Mouse (Mus musculus) limb, embryonic 12.5 days (tissue): Measurements from ENCODE around the gene Rtkn2. TPM values are rescaled to one million over a fixed set of nuclear protein-coding genes. Genes with fewer than 3 reads are reported as not detected.
A peak's percentile ranks its signal among the peaks of the same experiment; 100 is the strongest.

Source experiments
- ATAC-seq: fragments of 200-750 bp; cut with Nextera tagmentation; 2 replicates; pipeline ENCODE4 v1.8.0; 2017; ENCODE audit warnings: low read depth, moderate TSS enrichment; ENCODE audit not compliant: insufficient number of reproducible peaks, insufficient read depth, low FRiP score, low TSS enrichment
- H3K27ac ChIP-seq: fragments of 300-500 bp; sonication (generic); 2 replicates; pipeline ENCODE4 v1.5.1; 2016; ENCODE audit warnings: mild to moderate bottlenecking, moderate library complexity
- H3K27me3 ChIP-seq: fragments of 300-500 bp; sonication (generic); 2 replicates; pipeline ENCODE4 v1.6.1; 2016; ENCODE audit warnings: mild to moderate bottlenecking, moderate library complexity
- H3K36me3 ChIP-seq: fragments of 300-500 bp; sonication (generic); 2 replicates; pipeline ENCODE4 v1.6.1; 2016; ENCODE audit warnings: mild to moderate bottlenecking, moderate library complexity
- H3K4me1 ChIP-seq: fragments of 300-500 bp; sonication (generic); replicated peaks from 2 replicates; pipeline ENCODE4 v1.6.1; 2016
- H3K4me2 ChIP-seq: fragments of 300-500 bp; sonication (generic); 2 replicates; pipeline ENCODE4 v1.6.1; 2016; ENCODE audit warnings: mild to moderate bottlenecking, moderate library complexity
- H3K4me3 ChIP-seq: fragments of 300-500 bp; sonication (generic); replicated peaks from 2 replicates; pipeline ENCODE4 v1.5.1; 2016; ENCODE audit warnings: mild to moderate bottlenecking
- H3K9ac ChIP-seq: fragments of 300-500 bp; sonication (generic); replicated peaks from 2 replicates; pipeline ENCODE4 v1.6.1; 2016; ENCODE audit warnings: mild to moderate bottlenecking, moderate library complexity
- H3K9me3 ChIP-seq: fragments of 300-500 bp; sonication (generic); 2 replicates; pipeline ENCODE4 v1.6.1; 2016; ENCODE audit warnings: mild to moderate bottlenecking, moderate library complexity
- WGBS: fragments of 180-500 bp; shearing (Covaris S2); methylation state at CpG from one replicate; pipeline ENCODE4 v1.1.7; 2016; 5-methylcytosine and 5-hydroxymethylcytosine counted together
- polyA plus RNA-seq: library from polyadenylated mRNA; unstranded; fragments of >200 nt; fragmentation: Nextera tagmentation; extraction: Ambion mirVana; gene quantifications from 2 replicates; pipeline ENCODE4 v1.2.1, GENCODE M21; 2016

Rtkn2 gene
- polyA plus RNA-seq, 1 experiment from 2014 or later, result 14.6 TPM

DNA sequence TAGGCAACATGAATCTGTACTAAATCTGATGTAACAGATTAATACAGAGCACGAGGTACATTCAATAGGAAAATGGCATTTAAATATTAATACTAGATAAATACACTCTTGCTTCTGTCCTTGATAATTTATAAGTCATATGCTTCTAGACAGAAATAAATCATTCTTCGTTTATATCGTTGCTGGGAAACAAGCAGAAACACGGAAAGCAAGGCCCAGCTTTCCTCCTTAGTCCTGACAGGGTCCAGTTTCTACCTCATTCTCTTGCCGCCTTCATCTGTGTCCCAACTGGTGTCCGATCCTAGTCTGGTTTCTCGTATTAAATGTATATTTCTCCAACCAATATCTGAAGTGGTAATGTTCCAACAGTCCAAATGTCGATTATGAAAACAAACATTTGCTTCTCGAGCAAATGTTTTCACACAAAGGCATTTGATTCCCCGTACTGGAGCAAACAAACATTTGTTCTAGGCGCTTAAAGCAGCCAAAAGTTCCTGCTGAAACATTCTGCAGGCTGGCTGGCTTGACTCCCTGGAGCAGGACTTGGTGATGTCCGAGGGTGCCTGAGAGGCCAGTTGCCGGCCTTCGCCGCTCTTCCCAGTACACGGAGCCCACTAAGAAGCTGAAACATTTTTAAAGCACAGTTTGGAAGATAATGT is 81.3 kb downstream of the Rtkn2 start:
- H3K9ac ChIP-seq, result no peak overlapping the region
- no peak overlapping the region for H3K4me3 ChIP-seq
- H3K27me3 ChIP-seq, result no peaks in the 10 kb centered on the region
- H3K36me3 ChIP-seq, result no peaks in the 10 kb centered on the region
- no peaks in the 10 kb centered on the region for H3K9me3 ChIP-seq
- WGBS, result 66% methylated on average over 16 of the region's 16 CpGs
- H3K4me2 ChIP-seq, result no peak overlapping the region
- ATAC-seq, result no peak
- H3K27ac ChIP-seq, result peak overlapping the region; percentile 24; the same call in 1 of the 2 replicates
- peaks cover 5% of the 10 kb centered on the region; the same call in 1 of the 2 replicates for H3K4me1 ChIP-seq

DNA sequence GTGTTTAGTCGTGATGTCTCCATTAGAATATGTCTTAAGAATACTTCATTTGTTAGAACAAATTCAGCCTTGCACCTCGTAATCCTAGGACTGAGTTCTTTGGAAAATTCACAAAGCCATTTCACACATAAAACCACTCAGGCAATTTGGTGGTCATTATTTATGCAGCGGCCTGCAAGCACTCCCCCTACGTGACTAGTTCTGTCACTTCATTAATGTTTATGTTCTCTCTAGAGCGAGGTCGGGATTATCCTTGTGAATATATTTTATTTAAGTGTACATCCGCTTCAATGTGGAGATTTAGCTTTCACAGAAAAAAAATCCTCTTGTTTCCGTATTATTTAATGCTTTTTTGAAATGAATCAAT is 81.9 kb downstream of the Rtkn2 start:
- WGBS, result 42% methylated on average over 8 of the region's 8 CpGs
- no peak overlapping the region for H3K4me3 ChIP-seq
- H3K4me1 ChIP-seq, result peaks cover 5% of the 10 kb centered on the region; the same call in 1 of the 2 replicates
- H3K27ac ChIP-seq, result peak overlapping the region; percentile 24; the same call in 1 of the 2 replicates
- H3K36me3 ChIP-seq, result no peaks in the 10 kb centered on the region
- H3K9ac ChIP-seq, result no peak overlapping the region
- no peak overlapping the region for H3K4me2 ChIP-seq
- no peaks in the 10 kb centered on the region for H3K27me3 ChIP-seq
- no peaks in the 10 kb centered on the region for H3K9me3 ChIP-seq
- no peak for ATAC-seq

DNA sequence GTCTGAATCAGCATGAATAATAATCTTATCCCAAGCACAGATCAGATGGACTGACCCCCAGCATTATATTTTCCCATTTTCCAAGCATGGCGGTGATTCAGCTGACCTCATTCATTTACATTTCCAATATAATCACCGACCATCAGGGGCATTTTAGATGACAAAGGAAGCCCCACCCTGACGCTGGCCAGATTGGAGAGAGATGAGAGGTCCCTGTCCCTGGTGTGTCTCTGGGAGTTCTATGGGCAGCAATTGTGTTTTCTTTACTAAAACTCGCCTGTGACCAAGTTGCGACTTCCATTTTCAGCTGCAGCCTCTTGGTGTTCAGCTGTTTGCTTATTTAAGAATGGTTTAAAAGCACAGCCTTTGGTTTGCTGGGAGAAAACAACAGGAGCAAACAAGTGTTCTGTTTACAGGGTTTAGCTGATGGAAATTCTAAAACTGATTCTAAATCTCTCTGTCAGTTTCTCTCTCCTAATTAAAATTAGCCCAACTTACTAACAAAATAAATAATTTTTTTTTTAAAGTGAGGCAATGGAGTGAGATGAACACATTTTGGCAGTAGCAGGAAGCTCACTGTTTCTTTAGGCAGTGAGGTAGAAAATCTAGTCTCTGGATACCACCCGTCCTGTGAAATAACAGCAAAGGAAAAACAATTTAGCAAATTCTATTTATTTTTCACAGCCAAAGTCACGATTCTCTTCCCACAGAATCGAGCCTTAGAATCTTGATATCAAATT is 84.6 kb downstream of the Rtkn2 start:
- ATAC-seq, result no peak
- no peaks in the 10 kb centered on the region for H3K27me3 ChIP-seq
- no peak overlapping the region for H3K9ac ChIP-seq
- no peak overlapping the region for H3K4me2 ChIP-seq
- no peak overlapping the region for H3K27ac ChIP-seq
- WGBS, result 70% methylated on average over 8 of the region's 8 CpGs
- no peaks in the 10 kb centered on the region for H3K36me3 ChIP-seq
- no peak overlapping the region for H3K4me3 ChIP-seq
- no peaks in the 10 kb centered on the region for H3K9me3 ChIP-seq
- H3K4me1 ChIP-seq, result peaks cover 5% of the 10 kb centered on the region; the same call in 1 of the 2 replicates

DNA sequence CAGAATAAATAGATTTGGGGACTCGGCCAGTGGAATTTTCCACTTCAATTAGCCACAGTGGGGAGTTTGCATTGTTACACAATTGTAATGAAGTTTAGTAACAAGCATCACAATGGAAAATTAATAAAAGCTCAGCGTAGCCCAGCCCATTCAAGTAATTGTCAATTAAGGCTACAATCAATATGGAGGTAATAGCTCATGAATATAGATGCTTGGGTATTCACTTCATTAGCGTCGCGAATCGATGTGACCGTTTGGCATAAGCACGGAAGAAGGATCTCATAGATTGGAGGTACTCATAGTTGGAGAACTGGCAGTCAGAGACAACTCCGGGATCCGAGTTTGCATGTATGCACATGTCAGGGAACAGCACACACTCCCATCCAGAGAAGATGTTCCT is 85.2 kb downstream of the Rtkn2 start:
- Histone ChIP-seq H3K4me1 (peaks cover 5% of the 10 kb centered on the region; the same call in 1 of the 2 replicates), H3K9me3 (no peaks in the 10 kb centered on the region), H3K4me3 (no peak overlapping the region), H3K36me3 (no peaks in the 10 kb centered on the region), H3K4me2 (no peak overlapping the region), H3K27ac (no peak overlapping the region), H3K27me3 (no peaks in the 10 kb centered on the region), H3K9ac (no peak overlapping the region)
- ATAC-seq, result no peak
- WGBS, result 89% methylated on average over 10 of the region's 10 CpGs

DNA sequence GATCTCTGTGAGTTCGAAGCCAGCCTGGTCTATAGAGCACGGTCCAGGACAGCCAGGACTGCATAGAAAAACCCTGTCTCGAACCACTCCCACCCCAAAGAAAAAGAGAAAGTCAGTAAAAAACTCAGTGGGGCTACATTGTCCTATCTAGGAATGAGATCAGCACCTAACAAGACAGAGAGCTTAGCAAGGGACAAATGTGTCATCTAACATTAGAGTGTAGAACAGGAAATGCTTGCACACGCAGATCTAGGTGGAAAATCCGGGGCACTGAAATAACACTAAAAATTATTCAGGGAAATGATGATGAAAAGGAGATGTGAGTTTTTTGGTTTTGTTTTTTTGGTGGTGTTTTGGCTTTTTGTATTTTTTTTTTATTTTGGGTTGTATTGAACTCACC is 86.8 kb downstream of the Rtkn2 start:
- Histone ChIP-seq H3K4me1 (peaks cover 2% of the 10 kb centered on the region; the same call in 1 of the 2 replicates), H3K36me3 (no peaks in the 10 kb centered on the region), H3K4me2 (no peak overlapping the region), H3K27ac (no peak overlapping the region), H3K4me3 (no peak overlapping the region), H3K9me3 (no peaks in the 10 kb centered on the region), H3K27me3 (no peaks in the 10 kb centered on the region), H3K9ac (no peak overlapping the region)
- WGBS, result 86% methylated on average over 5 of the region's 5 CpGs
- no peak for ATAC-seq

DNA sequence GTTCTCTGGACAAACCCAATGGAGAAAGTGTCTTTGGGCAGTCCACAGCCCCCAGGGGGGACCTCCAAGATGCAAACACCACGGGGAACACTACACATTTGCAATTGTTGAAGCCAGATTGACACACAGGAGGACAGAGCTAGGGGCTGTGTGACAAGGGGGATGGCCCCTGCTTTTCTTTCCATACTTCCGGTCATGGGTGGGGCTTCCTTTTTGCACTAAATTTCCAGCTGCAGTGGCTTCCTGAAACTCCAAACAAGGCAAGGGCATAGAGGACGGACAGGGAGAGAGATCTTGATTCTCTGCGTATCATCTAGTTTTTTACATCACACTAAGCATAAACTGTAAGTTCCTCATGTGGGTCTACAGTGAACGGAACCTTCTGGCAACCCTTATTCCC is 88.6 kb downstream of the Rtkn2 start:
- Histone ChIP-seq H3K9me3 (no peaks in the 10 kb centered on the region), H3K27ac (no peak overlapping the region), H3K9ac (no peak overlapping the region), H3K27me3 (no peaks in the 10 kb centered on the region), H3K36me3 (no peaks in the 10 kb centered on the region), H3K4me3 (no peak overlapping the region), H3K4me1 (no peaks in the 10 kb centered on the region), H3K4me2 (no peak overlapping the region)
- ATAC-seq, result no peak
- WGBS, result 86% methylated on average over 5 of the region's 5 CpGs

DNA sequence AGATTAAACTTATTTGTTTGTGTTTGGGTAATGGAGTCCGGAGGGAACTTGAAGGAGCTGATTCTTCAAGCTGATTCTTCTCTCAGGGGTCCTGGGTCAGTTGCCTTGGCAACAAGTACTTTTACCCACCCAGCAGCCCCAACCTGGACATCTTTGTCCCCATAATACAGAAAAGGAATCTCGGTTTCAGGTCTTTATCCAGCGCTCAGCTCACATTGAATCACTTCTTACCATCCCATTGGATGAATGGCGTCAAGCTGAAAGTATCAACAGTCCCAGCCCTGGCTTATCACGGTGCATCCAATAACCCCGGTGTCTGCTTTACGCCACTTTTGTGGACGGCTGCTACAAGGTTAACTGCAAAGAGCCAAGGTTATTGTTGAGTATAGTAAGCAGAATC is 89.1 kb downstream of the Rtkn2 start:
- no peak for ATAC-seq
- no peak overlapping the region for H3K9ac ChIP-seq
- 91% methylated on average over 8 of the region's 8 CpGs for WGBS
- H3K4me1 ChIP-seq, result no peaks in the 10 kb centered on the region
- no peaks in the 10 kb centered on the region for H3K27me3 ChIP-seq
- no peak overlapping the region for H3K4me3 ChIP-seq
- H3K27ac ChIP-seq, result no peak overlapping the region
- H3K36me3 ChIP-seq, result no peaks in the 10 kb centered on the region
- no peak overlapping the region for H3K4me2 ChIP-seq
- no peaks in the 10 kb centered on the region for H3K9me3 ChIP-seq

DNA sequence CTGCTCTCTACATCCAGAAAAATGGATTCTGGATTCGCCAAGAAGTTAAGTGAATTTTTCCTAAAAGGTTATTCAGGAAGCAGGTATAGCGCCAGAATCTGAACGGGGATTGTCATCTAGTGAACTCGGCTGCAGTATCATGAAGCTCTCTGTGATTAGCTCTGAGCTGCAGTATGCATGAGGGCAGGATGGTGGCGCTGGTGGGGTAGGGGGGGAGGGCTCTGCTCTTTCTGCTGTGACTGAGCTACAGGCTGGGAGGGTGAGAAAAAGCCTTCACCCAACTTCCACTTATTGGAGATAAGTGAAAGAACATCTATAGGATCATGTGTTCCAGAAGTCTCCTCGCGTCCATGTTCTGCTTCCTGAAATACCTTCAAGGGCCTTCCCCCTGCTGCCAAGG is 91.7 kb downstream of the Rtkn2 start:
- WGBS, result 83% methylated on average over 7 of the region's 7 CpGs
- Histone ChIP-seq H3K4me2 (no peak overlapping the region), H3K27me3 (no peaks in the 10 kb centered on the region), H3K4me1 (no peaks in the 10 kb centered on the region), H3K4me3 (no peak overlapping the region), H3K27ac (no peak overlapping the region), H3K9ac (no peak overlapping the region), H3K9me3 (no peaks in the 10 kb centered on the region), H3K36me3 (no peaks in the 10 kb centered on the region)
- no peak for ATAC-seq

DNA sequence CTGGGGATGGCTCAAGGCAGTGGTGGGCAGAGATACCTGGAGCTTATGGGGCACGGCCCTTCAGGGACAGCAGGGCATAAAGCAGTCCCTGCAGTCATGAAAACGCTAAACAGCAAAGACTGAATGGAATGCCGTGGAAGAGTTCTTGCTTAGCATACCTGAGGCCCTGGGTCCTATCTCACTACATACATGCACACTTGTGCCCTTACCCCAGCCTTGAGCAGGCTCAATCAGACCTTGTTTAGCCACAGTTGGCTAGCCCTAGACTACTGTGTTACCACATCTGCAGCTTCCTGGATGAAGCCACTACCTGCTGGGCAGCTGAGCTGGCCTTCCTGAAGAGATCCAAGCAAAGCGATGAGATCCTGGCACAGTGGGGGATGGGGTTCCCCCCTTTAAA is 93.3 kb downstream of the Rtkn2 start:
- H3K27ac ChIP-seq, result no peak overlapping the region
- H3K9ac ChIP-seq, result no peak overlapping the region
- H3K9me3 ChIP-seq, result no peaks in the 10 kb centered on the region; the same call in 1 of the 2 replicates
- H3K4me3 ChIP-seq, result no peak overlapping the region
- H3K36me3 ChIP-seq, result no peaks in the 10 kb centered on the region
- no peaks in the 10 kb centered on the region for H3K27me3 ChIP-seq
- H3K4me2 ChIP-seq, result no peak overlapping the region
- ATAC-seq, result no peak
- WGBS, result 91% methylated on average over 4 of the region's 4 CpGs
- 0 out of 2 replicates have a peak, but pooled peaks cover 3% of the 10 kb centered on the region for H3K4me1 ChIP-seq

DNA sequence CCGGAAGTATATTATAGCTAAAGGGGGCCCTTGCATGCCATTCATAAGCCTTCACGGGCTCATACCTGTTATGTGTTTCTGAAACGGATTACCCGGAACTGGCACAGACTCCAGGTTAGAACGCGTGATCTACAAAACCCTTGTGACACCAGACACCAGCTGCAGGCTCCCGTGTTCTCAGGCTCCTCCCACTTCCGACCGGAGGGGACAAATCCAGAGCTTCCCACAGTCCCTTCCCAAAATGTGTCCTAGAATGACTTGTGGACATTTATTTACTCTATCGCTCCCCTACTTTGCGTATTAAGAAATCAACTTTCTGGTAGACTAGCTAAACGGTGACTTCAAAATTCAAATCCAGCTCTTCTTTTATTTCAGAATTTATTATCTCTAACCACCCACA is 94.9 kb downstream of the Rtkn2 start:
- no peaks in the 10 kb centered on the region for H3K27me3 ChIP-seq
- H3K36me3 ChIP-seq, result no peaks in the 10 kb centered on the region
- no peaks in the 10 kb centered on the region; the same call in 1 of the 2 replicates for H3K9me3 ChIP-seq
- H3K9ac ChIP-seq, result no peak overlapping the region
- no peak overlapping the region for H3K4me2 ChIP-seq
- H3K4me1 ChIP-seq, result 0 out of 2 replicates have a peak, but pooled peaks cover 3% of the 10 kb centered on the region
- no peak for ATAC-seq
- H3K4me3 ChIP-seq, result no peak overlapping the region
- WGBS, result 89% methylated on average over 12 of the region's 12 CpGs
- H3K27ac ChIP-seq, result no peak overlapping the region

DNA sequence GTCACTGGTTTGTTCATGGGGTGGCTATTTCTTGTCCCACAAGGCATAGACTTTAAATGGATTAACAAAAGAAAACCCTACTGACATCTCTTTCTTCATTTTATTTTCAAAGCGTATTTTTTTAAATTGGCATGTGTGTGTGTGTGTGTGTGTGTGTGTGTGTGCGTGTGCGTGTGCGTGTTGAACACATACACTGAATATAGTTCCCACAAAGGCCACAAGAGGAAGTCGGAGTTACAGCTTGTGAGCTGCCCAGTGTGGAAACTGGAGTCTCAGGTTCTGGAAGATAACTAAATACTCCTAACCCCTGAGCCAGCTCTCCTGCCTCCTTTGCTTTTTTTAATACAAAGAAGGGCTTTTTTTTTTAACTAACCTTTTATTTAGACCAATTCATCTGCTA is 95.8 kb downstream of the Rtkn2 start:
- WGBS, result 92% methylated on average over 5 of the region's 5 CpGs
- Histone ChIP-seq H3K27me3 (no peaks in the 10 kb centered on the region), H3K36me3 (no peaks in the 10 kb centered on the region), H3K9ac (no peak overlapping the region), H3K27ac (no peak overlapping the region), H3K4me1 (0 out of 2 replicates have a peak, but pooled peaks cover 3% of the 10 kb centered on the region), H3K4me2 (no peak overlapping the region), H3K4me3 (no peak overlapping the region), H3K9me3 (no peaks in the 10 kb centered on the region; the same call in 1 of the 2 replicates)
- no peak for ATAC-seq
